Mouse (Mus musculus): ENCODE results near the gene Mrap.

Gene Mrap

GRCm38 (mm10) chr16:90753386-90753941 lies 15.5 kb downstream of the Mrap start:
- no peak for DNase-seq (ENCODE audit: low read depth in 2 of 2, low spot score in 2 of 2)

- DNase-seq (ENCODE audit: low read depth in 2 of 2, low spot score in 2 of 2) = no peak
These were observed 21.3 kb downstream of the Mrap start for GRCm38 (mm10) chr16:90759335-90759734.

GRCm38 (mm10) chr16:90760515-90760914 lies 22.5 kb downstream of the Mrap start:
- DNase-seq (ENCODE audit: low read depth in 2 of 2, low spot score in 2 of 2) = no peak

GRCm38 (mm10) chr16:90765195-90765877 lies 27.3 kb downstream of the Mrap start:
- no peak for DNase-seq (ENCODE audit: low read depth in 2 of 2, low spot score in 2 of 2)

GRCm38 (mm10) chr16:90766919-90767454 lies 29.0 kb downstream of the Mrap start:
- DNase-seq (ENCODE audit: low read depth in 2 of 2, low spot score in 2 of 2) = no peak

GRCm38 (mm10) chr16:90774216-90774615 lies 36.2 kb downstream of the Mrap start:
- no peak for DNase-seq (ENCODE audit: low read depth in 2 of 2, low spot score in 2 of 2)

- DNase-seq (ENCODE audit: low read depth in 2 of 2, low spot score in 2 of 2) = no peak
These were observed 36.6 kb downstream of the Mrap start for GRCm38 (mm10) chr16:90774646-90775045.

DNA sequence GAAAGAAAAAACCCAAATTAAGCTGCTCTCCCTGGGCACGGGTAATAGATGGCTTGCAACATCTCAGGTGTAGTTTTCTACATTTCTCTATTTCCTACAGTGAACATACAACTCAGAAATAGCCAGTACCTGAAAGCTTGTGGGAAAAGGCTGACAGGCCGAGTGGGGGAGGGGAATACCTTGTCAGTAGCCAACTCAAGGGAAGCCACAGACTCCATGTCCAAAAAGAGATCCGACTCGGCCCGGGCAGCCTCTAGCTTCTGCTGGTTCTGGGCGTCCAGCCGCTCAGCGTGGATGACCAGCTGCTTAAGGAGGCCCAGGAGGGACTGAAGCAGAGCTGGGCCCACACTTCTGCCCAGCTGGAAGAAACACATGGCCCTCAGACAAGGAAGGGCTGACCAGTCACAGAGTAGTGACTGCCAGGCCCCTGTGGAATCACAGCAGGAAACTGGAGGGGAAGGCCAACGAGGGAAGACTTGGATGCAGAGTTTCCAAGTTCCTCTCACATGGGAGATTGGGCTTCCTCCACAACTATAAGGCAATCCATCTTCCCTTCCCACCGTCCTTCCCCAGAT lies 38.0 kb downstream of the Mrap start:
- DNase-seq (ENCODE audit: low read depth in 2 of 2, low spot score in 2 of 2) = no peak

GRCm38 (mm10) chr16:90779783-90780182 lies 41.8 kb downstream of the Mrap start:
- DNase-seq (ENCODE audit: low read depth in 2 of 2, low spot score in 2 of 2) = no peak

GRCm38 (mm10) chr16:90783302-90783701 lies 45.3 kb downstream of the Mrap start:
- no peak for DNase-seq (ENCODE audit: low read depth in 2 of 2, low spot score in 2 of 2)

- DNase-seq (ENCODE audit: low read depth in 2 of 2, low spot score in 2 of 2) = no peak
These were observed 47.2 kb downstream of the Mrap start for GRCm38 (mm10) chr16:90785257-90785656.

DNA sequence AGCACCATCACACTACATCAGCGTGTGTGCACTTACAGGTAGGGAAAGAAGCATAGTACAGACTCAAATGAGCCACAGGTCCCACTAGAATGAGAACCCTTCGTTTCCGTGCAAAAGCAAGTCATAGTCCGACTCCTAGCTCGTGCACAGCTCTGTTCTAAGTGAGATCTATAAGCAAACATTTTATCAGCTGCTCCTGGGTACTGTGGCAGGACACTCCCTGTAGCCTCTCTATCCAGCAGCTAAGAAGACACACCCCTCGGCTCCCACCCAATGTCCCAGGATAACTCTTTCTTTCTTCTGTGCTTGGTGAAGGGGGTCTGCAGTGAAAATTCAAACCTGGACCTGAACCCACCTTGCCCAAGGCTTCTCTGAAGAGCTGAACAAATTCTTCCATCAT lies 50.6 kb downstream of the Mrap start:
- DNase-seq (ENCODE audit: low read depth in 2 of 2, low spot score in 2 of 2) = no peak

DNA sequence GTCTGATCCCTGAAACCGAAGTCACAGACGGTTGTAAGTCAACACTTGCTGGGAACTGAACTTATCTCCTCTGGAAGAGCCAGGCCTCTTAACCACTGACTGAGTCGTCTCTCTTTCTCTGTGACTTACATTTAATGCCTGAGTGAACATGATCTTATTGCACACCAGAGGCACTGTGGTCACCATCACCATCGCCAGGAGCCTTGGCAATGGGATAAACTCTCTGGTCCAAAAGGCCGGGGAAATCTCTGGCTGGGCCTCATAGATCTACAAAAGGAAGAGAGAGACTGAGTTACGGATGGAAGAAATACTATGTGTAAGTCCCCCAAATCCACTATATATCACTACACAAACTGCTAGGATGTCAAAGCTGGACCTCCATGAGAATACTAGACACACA lies 52.9 kb downstream of the Mrap start:
- DNase-seq (ENCODE audit: low read depth in 2 of 2, low spot score in 2 of 2) = no peak

DNA sequence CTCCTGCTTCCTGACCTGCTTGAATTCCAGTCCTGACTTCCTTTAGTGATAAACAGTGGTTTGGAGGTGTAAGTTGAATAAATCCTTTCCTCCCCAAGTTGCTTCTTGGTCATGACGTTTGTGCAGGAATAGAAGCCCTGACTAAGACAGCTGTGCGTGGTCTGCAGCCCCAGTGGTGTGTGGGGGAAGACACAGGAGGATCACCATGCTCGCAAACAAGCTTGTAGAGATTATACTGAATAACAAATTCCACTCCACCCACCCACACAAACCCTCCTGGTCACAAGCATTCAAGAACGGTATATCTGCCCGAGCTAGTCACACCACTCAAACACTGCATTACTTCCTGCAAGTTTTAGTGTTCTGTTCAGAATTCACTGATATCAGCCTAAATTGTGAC lies 54.1 kb downstream of the Mrap start:
- no peak for DNase-seq (ENCODE audit: low read depth in 2 of 2, low spot score in 2 of 2)

DNA sequence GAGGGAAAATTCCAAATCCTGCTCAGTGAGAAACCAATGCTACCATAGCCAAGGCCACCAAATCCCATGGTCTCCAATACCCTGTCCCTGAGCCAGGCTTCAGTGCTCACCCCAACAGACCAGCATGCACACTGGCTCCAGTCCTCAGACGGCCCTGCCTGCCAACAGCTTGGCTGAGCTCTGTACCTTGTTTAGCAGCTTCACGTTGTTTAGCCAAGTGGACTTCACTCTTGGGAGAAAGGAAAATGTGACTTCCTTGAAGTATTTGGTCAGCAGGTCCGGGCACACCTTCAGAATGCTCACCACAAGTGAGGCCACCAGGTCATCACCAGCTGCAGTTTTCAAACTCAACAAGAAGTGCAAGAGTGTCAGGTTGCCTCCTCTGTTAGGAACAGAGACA lies 54.5 kb downstream of the Mrap start:
- DNase-seq (ENCODE audit: low read depth in 2 of 2, low spot score in 2 of 2) = no peak

DNA sequence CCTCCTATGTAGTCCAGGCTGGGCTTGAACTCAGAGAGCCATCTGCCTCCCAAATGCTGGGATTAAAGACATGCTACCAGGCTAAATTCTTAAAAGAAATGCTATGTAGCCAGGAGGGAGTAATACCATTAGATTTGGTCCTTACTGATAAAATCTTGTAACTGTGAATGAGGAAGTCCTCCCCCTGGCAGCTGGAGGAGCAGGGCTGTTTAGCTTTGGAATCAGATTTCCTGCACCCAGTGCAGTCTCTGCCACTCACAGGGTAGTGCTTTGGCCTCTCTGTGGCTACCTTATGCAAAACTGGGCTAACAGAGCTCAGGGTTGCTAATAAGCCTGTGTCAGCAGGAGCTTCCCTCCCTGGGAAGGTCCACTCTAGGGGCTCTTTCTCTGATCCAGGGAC lies 56.7 kb downstream of the Mrap start:
- no peak for DNase-seq (ENCODE audit: low read depth in 2 of 2, low spot score in 2 of 2)

- no peak for DNase-seq (ENCODE audit: low read depth in 2 of 2, low spot score in 2 of 2)
These were observed 60.4 kb downstream of the Mrap start for GRCm38 (mm10) chr16:90798446-90798845.

DNA sequence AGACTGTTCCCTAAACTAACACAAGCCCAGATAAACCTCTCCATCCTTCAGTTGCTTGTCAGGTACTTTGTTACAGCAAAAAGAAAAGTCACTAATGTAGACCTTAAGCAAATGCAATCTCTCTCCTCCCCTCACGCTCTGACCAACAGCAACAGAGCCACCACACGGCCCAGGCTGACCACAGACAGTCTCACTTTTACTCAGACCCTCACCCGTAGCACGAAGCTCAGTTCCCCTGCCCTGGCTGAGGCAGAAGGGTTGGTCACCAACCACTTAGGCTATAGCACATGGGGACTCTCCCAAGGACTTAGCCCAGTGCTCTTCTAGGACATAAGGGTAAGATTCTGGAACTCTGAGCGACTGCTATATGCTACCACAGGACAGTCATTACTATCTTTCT lies 60.8 kb downstream of the Mrap start:
- DNase-seq (ENCODE audit: low read depth in 2 of 2, low spot score in 2 of 2) = no peak
